In genomic region chr13:92721006-92721405, GRCm38 (mm10) we compare ENCODE assay signal across 25 mouse cellular contexts.
DNase-seq lines count a peak whose midpoint lies in the region; ATAC-seq lines count a peak whose summit lies in the region.
"Had no signal": no experiment of that assay in that cellular context is flagged by ENCODE, and none has a peak within 500 bp of the region (broad histone marks: within the 10 kb centered on the region; RNA-seq: fewer than 3 reads in every experiment).

No protein-coding gene starts in this region.

- no peak overlapping the region for H3K4me2 ChIP-seq in embryonic facial prominence, embryonic 13.5 days
- H3K4me2 ChIP-seq in heart, embryonic 11.5 days = no peak overlapping the region
- no peak overlapping the region for H3K4me2 ChIP-seq in midbrain, embryonic 16.5 days (ENCODE audit: low read length)
- H3K4me2 ChIP-seq: embryonic facial prominence, embryonic 12.5 days; forebrain, embryonic 12.5 days; heart, embryonic 15.5 days; hindbrain, embryonic 14.5 days had no signal

- ATAC-seq in embryonic facial prominence, embryonic 13.5 days (ENCODE audit: insufficient number of reproducible peaks, insufficient read depth, low FRiP score, low TSS enrichment, low read depth) = no peak
- ATAC-seq in heart, embryonic 11.5 days (replicated peaks; ENCODE audit: insufficient number of reproducible peaks, low FRiP score, low TSS enrichment) = no peak
- no peak for ATAC-seq in midbrain, embryonic 16.5 days
- ATAC-seq: CD4-positive, CD25-positive, alpha-beta regulatory T cell, adult 4 months; forebrain, embryonic 16.5 days had no signal

- no peak overlapping the region for H3K4me3 ChIP-seq in embryonic facial prominence, embryonic 13.5 days
- H3K4me3 ChIP-seq in embryonic facial prominence, embryonic 10.5 days = no peak overlapping the region
- no peak overlapping the region for H3K4me3 ChIP-seq in heart, embryonic 10.5 days
- no peak overlapping the region for H3K4me3 ChIP-seq in heart, embryonic 11.5 days (ENCODE audit: low read depth, low read length)
- no peak overlapping the region for H3K4me3 ChIP-seq in midbrain, embryonic 10.5 days
- H3K4me3 ChIP-seq in midbrain, embryonic 16.5 days (ENCODE audit: low read depth, low read length) = no peak overlapping the region
- no peak overlapping the region for H3K4me3 ChIP-seq in limb, embryonic 10.5 days
- H3K4me3 ChIP-seq: embryonic facial prominence, embryonic 12.5 days; erythroblast, embryonic 14.5 days; forebrain, embryonic 12.5 days; heart, embryonic 15.5 days; hindbrain, embryonic 10.5 days had no signal

- H3K9ac ChIP-seq in embryonic facial prominence, embryonic 13.5 days = no peak overlapping the region
- no peak overlapping the region for H3K9ac ChIP-seq in heart, embryonic 11.5 days (ENCODE audit: low read depth, low read length)
- H3K9ac ChIP-seq in midbrain, embryonic 16.5 days (ENCODE audit: low read depth, low read length) = no peak overlapping the region
- H3K9ac ChIP-seq: embryonic facial prominence, embryonic 12.5 days; forebrain, embryonic 12.5 days; heart, embryonic 15.5 days; hindbrain, embryonic 14.5 days had no signal

- no peaks in the 10 kb centered on the region for H3K9me3 ChIP-seq in embryonic facial prominence, embryonic 13.5 days
- H3K9me3 ChIP-seq in embryonic facial prominence, embryonic 10.5 days = no peaks in the 10 kb centered on the region
- no peaks in the 10 kb centered on the region for H3K9me3 ChIP-seq in heart, embryonic 10.5 days
- H3K9me3 ChIP-seq in heart, embryonic 11.5 days (replicated peaks; ENCODE audit: control insufficient read depth, low read length) = no peaks in the 10 kb centered on the region
- H3K9me3 ChIP-seq in midbrain, embryonic 10.5 days (replicated peaks) = no peaks in the 10 kb centered on the region
- no peaks in the 10 kb centered on the region for H3K9me3 ChIP-seq in midbrain, embryonic 16.5 days (replicated peaks; ENCODE audit: control insufficient read depth, low read length, poor library complexity, severe bottlenecking)
- H3K9me3 ChIP-seq in limb, embryonic 10.5 days (replicated peaks) = no peaks in the 10 kb centered on the region
- H3K9me3 ChIP-seq: embryonic facial prominence, embryonic 12.5 days; forebrain, embryonic 12.5 days; G1E; heart, embryonic 15.5 days; hindbrain, embryonic 10.5 days had no signal

- 61% methylated on average over 4 of the region's 4 CpGs for WGBS in embryonic facial prominence, embryonic 13.5 days
- WGBS in embryonic facial prominence, embryonic 10.5 days = 89% methylated on average over 4 of the region's 4 CpGs
- 85% methylated on average over 4 of the region's 4 CpGs for WGBS in heart, embryonic 10.5 days
- 82% methylated on average over 4 of the region's 4 CpGs for WGBS in heart, embryonic 11.5 days (ENCODE audit: insufficient replicate concordance)
- 90% methylated on average over 4 of the region's 4 CpGs for WGBS in midbrain, embryonic 10.5 days
- 96% methylated on average over 4 of the region's 4 CpGs for WGBS in midbrain, embryonic 16.5 days
- WGBS in limb, embryonic 10.5 days = 87% methylated on average over 4 of the region's 4 CpGs

- H3K4me1 ChIP-seq in embryonic facial prominence, embryonic 13.5 days = peaks cover 3% of the 10 kb centered on the region; the same call in 1 of the 2 replicates
- H3K4me1 ChIP-seq in embryonic facial prominence, embryonic 10.5 days = no peaks in the 10 kb centered on the region
- H3K4me1 ChIP-seq in heart, embryonic 10.5 days = no peaks in the 10 kb centered on the region
- H3K4me1 ChIP-seq in heart, embryonic 11.5 days (ENCODE audit: control insufficient read depth, insufficient read depth, low read length) = no peaks in the 10 kb centered on the region
- H3K4me1 ChIP-seq in midbrain, embryonic 10.5 days = no peaks in the 10 kb centered on the region
- no peaks in the 10 kb centered on the region for H3K4me1 ChIP-seq in midbrain, embryonic 16.5 days (ENCODE audit: control insufficient read depth, insufficient read depth, low read length)
- no peaks in the 10 kb centered on the region for H3K4me1 ChIP-seq in limb, embryonic 10.5 days
- H3K4me1 ChIP-seq: embryonic facial prominence, embryonic 12.5 days; forebrain, embryonic 12.5 days; heart, embryonic 15.5 days; hindbrain, embryonic 10.5 days had no signal

- 0 out of 2 replicates have a peak overlapping the region, but pooled peaks have one; percentile 11 for H3K27ac ChIP-seq in embryonic facial prominence, embryonic 13.5 days
- H3K27ac ChIP-seq in embryonic facial prominence, embryonic 10.5 days (replicated peaks) = no peak overlapping the region
- no peak overlapping the region for H3K27ac ChIP-seq in heart, embryonic 10.5 days
- no peak overlapping the region for H3K27ac ChIP-seq in heart, embryonic 11.5 days (ENCODE audit: low read depth, low read length)
- H3K27ac ChIP-seq in midbrain, embryonic 10.5 days (replicated peaks) = no peak overlapping the region
- H3K27ac ChIP-seq in midbrain, embryonic 16.5 days (ENCODE audit: low read length) = no peak overlapping the region
- H3K27ac ChIP-seq in limb, embryonic 10.5 days = no peak overlapping the region
- H3K27ac ChIP-seq: embryonic facial prominence, embryonic 12.5 days; forebrain, embryonic 12.5 days; heart, embryonic 15.5 days; hindbrain, embryonic 10.5 days; hindbrain, embryonic 14.5 days had no signal

- no peaks in the 10 kb centered on the region for H3K27me3 ChIP-seq in embryonic facial prominence, embryonic 13.5 days
- no peaks in the 10 kb centered on the region for H3K27me3 ChIP-seq in embryonic facial prominence, embryonic 10.5 days (replicated peaks; ENCODE audit: low read depth, poor library complexity, severe bottlenecking)
- H3K27me3 ChIP-seq in heart, embryonic 10.5 days (ENCODE audit: insufficient read depth, poor library complexity, severe bottlenecking) = no peaks in the 10 kb centered on the region
- H3K27me3 ChIP-seq in heart, embryonic 11.5 days (ENCODE audit: control insufficient read depth, insufficient read depth, low read length) = no peaks in the 10 kb centered on the region
- H3K27me3 ChIP-seq in midbrain, embryonic 10.5 days (ENCODE audit: low read depth, poor library complexity, severe bottlenecking) = no peaks in the 10 kb centered on the region
- no peaks in the 10 kb centered on the region for H3K27me3 ChIP-seq in midbrain, embryonic 16.5 days (ENCODE audit: control insufficient read depth, insufficient read depth, low read depth, low read length)
- H3K27me3 ChIP-seq in limb, embryonic 10.5 days (ENCODE audit: low read depth, poor library complexity, severe bottlenecking) = no peaks in the 10 kb centered on the region
- H3K27me3 ChIP-seq: embryonic facial prominence, embryonic 12.5 days; forebrain, embryonic 12.5 days; heart, embryonic 15.5 days had no signal

- DNase-seq in embryonic facial prominence, embryonic 10.5 days (ENCODE audit: low spot score) = no peak
- DNase-seq in heart, embryonic 10.5 days (ENCODE audit: low spot score) = peak; percentile 39
- peak; percentile 8 for DNase-seq in midbrain, embryonic 10.5 days (ENCODE audit: low spot score)
- DNase-seq in limb, embryonic 10.5 days (ENCODE audit: low spot score) = peak; percentile 22
- no peak for DNase-seq in cerebellum, adult 18-20 months
- DNase-seq: adrenal gland, adult 8-10 months; adrenal gland, postnatal 36 days; B cell, adult 2 months; cerebellum, adult 8-10 months; cerebellum, postnatal 14 days; embryo, embryonic 11 days; gastrocnemius, postnatal 25 days; heart, postnatal 14 days had no signal

- H3K36me3 ChIP-seq in embryonic facial prominence, embryonic 13.5 days = no peaks in the 10 kb centered on the region
- H3K36me3 ChIP-seq in embryonic facial prominence, embryonic 10.5 days (replicated peaks) = no peaks in the 10 kb centered on the region
- no peaks in the 10 kb centered on the region for H3K36me3 ChIP-seq in heart, embryonic 10.5 days
- no peaks in the 10 kb centered on the region for H3K36me3 ChIP-seq in heart, embryonic 11.5 days (ENCODE audit: control insufficient read depth, insufficient read depth, low read length)
- H3K36me3 ChIP-seq in midbrain, embryonic 10.5 days = no peaks in the 10 kb centered on the region
- no peaks in the 10 kb centered on the region for H3K36me3 ChIP-seq in midbrain, embryonic 16.5 days (ENCODE audit: control insufficient read depth, insufficient read depth, low read length)
- H3K36me3 ChIP-seq in limb, embryonic 10.5 days = no peaks in the 10 kb centered on the region
- H3K36me3 ChIP-seq: embryonic facial prominence, embryonic 12.5 days; forebrain, embryonic 12.5 days; G1E; heart, embryonic 15.5 days; hindbrain, embryonic 10.5 days had no signal

Comparison
In these comparisons a context has a peak if more than half of its experiments do, and no peak if none do; other contexts are left out.
1. DNase-seq: peak in heart, embryonic 10.5 days (single experiment), midbrain, embryonic 10.5 days (single experiment) and limb, embryonic 10.5 days (single experiment); none in embryonic facial prominence, embryonic 10.5 days (single experiment) and cerebellum, adult 18-20 months (0 of 2).